Comparison of ENCODE assay signal across 15 mouse cellular contexts in genomic region chr10:60595166-60595565, GRCm38 (mm10).
A peak's percentile ranks its signal among the peaks of the same experiment; 100 is the strongest.
DNase-seq lines count a peak whose midpoint lies in the region; ATAC-seq and TF ChIP-seq lines count a peak whose summit lies in the region.
"Had no signal": no experiment of that assay in that cellular context is flagged by ENCODE, and none has a peak within 500 bp of the region (broad histone marks: within the 10 kb centered on the region; RNA-seq: fewer than 3 reads in every experiment).

No protein-coding gene starts in this region.

- H3K36me3 ChIP-seq in intestine, postnatal 0 days (ENCODE audit: control insufficient read depth, insufficient read depth): no peaks in the 10 kb centered on the region
- H3K36me3 ChIP-seq: embryonic facial prominence, embryonic 15.5 days; intestine, embryonic 15.5 days; liver, embryonic 12.5 days had no signal

- H3K27ac ChIP-seq in intestine, postnatal 0 days (ENCODE audit: low read depth, low read length): no peak overlapping the region
- H3K27ac ChIP-seq: embryonic facial prominence, embryonic 15.5 days; intestine, embryonic 15.5 days; liver, embryonic 12.5 days had no signal

- H3K4me2 ChIP-seq in intestine, postnatal 0 days (replicated peaks; ENCODE audit: low read depth): no peak overlapping the region
- H3K4me2 ChIP-seq: embryonic facial prominence, embryonic 15.5 days; intestine, embryonic 15.5 days; liver, embryonic 12.5 days had no signal

- 82% methylated on average over 6 of the region's 6 CpGs for WGBS in intestine, postnatal 0 days

- no peak for ATAC-seq in intestine, postnatal 0 days
- ATAC-seq: intestine, embryonic 15.5 days; liver, embryonic 12.5 days; lung, postnatal 0 days had no signal

- no peak overlapping the region for H3K9ac ChIP-seq in intestine, postnatal 0 days (ENCODE audit: low read depth, low read length)
- H3K9ac ChIP-seq: embryonic facial prominence, embryonic 15.5 days; intestine, embryonic 15.5 days; liver, embryonic 12.5 days had no signal

- H3K4me3 ChIP-seq in intestine, postnatal 0 days (ENCODE audit: low read depth, low read length): no peak overlapping the region
- H3K4me3 ChIP-seq: embryonic facial prominence, embryonic 15.5 days; intestine, embryonic 15.5 days; liver, embryonic 12.5 days had no signal

- no peaks in the 10 kb centered on the region for H3K9me3 ChIP-seq in intestine, postnatal 0 days (ENCODE audit: control insufficient read depth)
- H3K9me3 ChIP-seq: embryonic facial prominence, embryonic 15.5 days; intestine, embryonic 15.5 days; liver, embryonic 12.5 days had no signal

- H3K4me1 ChIP-seq in intestine, postnatal 0 days (replicated peaks; ENCODE audit: control insufficient read depth, insufficient read depth, low read length): no peaks in the 10 kb centered on the region
- H3K4me1 ChIP-seq: embryonic facial prominence, embryonic 15.5 days; liver, embryonic 12.5 days had no signal

- DNase-seq in gastrocnemius, postnatal 25 days: peak; percentile 14
- no peak for DNase-seq in gastrocnemius, postnatal 10 days
- DNase-seq in layer of hippocampus, postnatal 14 days (ENCODE audit: low spot score in 2 of 2): peak; percentile 17 to 61
- DNase-seq in layer of hippocampus, postnatal 25 days (ENCODE audit: extremely low spot score in 1 of 2, low spot score in 1 of 2): no peak
- peak; percentile 20 for DNase-seq in brain, embryonic 18.5 days (ENCODE audit: low read depth, low spot score)
- DNase-seq in cerebellum, adult 9-11 months: peak; percentile 34
- DNase-seq in lung, adult 18-20 months: no peak
- DNase-seq: adrenal gland, postnatal 36 days; heart, adult 18-20 months; heart, postnatal 10 days had no signal

- H3K27me3 ChIP-seq in intestine, postnatal 0 days (replicated peaks; ENCODE audit: control insufficient read depth, insufficient read depth, low read length): no peaks in the 10 kb centered on the region
- H3K27me3 ChIP-seq: embryonic facial prominence, embryonic 15.5 days; intestine, embryonic 15.5 days; liver, embryonic 12.5 days had no signal

- TF ChIP-seq CTCF in intestine, postnatal 0 days (IDR thresholded peaks at IDR 0.05; ENCODE audit: low read depth): no peak

Comparison
In these comparisons a context has a peak if more than half of its experiments do, and no peak if none do; other contexts are left out.
1. DNase-seq: peak in gastrocnemius, postnatal 25 days (single experiment), layer of hippocampus, postnatal 14 days (2 of 2), brain, embryonic 18.5 days (single experiment) and cerebellum, adult 9-11 months (single experiment); none in gastrocnemius, postnatal 10 days (single experiment), layer of hippocampus, postnatal 25 days (0 of 2) and lung, adult 18-20 months (0 of 2).